Mouse (Mus musculus): Measurements from ENCODE around the gene Acer3.

GRCm38 (mm10) chr7:98322415-98322814 lies 1.4 kb upstream of the Acer3 start:
- TF ChIP-seq ZC3H11A (IDR thresholded peaks at IDR 0.05; ENCODE audit: borderline replicate concordance, low read depth, low read length) (no peak), ZNF384 (IDR thresholded peaks at IDR 0.05; ENCODE audit: low read depth, low read length) (no peak), HCFC1 (IDR thresholded peaks at IDR 0.05; ENCODE audit: borderline replicate concordance, insufficient read depth, low read length) (no peak), CHD2 (IDR thresholded peaks at IDR 0.05; ENCODE audit: low read depth, low read length) (no peak)

All from ES-E14 (cell line).